Mouse (Mus musculus) heart, postnatal 25 days (tissue): Measurements from ENCODE around the gene Anxa6. TPM values are rescaled to one million over a fixed set of nuclear protein-coding genes. Genes with fewer than 3 reads are reported as not detected.
A peak's percentile ranks its signal among the peaks of the same experiment; 100 is the strongest.
"Not testable (repeated sequence)": the region's sequence is repeated elsewhere in the genome, so short reads cannot be mapped to it uniquely, and the experiment has no call there.

Experiments
- DNase-seq: peaks from one replicate; pipeline ENCODE4 v3.0.0; 2022; ENCODE audit warnings: low spot score
- intact Hi-C: fragments of 180-260 bp; cut with DNase I; formaldehyde crosslinking; loops from one replicate; pipeline ENCODE4 v1.15.1; 2025
- total RNA-seq, 2 experiments: library from RNA; stranded (reverse); gene quantifications; 2 replicates each; pipeline ENCODE4 v1.2.3; 2021

Gene Anxa6
- total RNA-seq, 2 experiments from 2014 or later, result 240 to 246 TPM

DNA sequence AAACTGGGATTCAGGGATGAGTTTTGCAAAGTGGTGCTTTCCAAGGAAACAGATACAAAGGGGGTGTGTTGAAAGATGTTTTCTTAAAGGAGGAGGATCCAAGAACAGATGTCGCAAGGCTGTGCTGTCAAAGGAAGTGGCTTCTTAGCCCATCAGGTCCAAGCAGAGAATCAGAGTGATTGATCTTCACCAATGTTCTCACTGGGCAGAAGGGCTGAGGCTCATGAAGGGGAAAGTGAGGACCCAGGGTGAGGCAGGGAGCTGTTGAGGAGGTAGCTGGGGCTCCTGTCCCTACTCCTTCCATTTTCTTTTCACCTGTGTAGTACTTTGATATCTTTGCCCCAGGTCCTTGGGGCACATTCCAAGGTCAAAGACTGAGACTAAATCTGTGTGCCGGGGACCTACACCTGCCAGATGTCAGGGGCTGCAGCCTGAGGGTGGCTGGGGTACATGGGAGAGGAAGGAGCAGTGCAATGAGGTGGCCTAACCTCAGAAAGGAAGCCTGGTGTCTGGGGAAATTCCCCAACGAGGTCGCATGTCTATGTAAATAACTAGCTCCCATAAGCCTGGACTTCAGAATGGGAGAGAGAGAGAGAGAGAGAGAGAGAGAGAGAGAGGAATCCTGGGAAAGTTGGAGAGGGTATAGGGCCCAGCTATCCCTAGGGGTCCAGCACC, 61.1 kb downstream of the Anxa6 start:
- DNase-seq, result no peak

DNA sequence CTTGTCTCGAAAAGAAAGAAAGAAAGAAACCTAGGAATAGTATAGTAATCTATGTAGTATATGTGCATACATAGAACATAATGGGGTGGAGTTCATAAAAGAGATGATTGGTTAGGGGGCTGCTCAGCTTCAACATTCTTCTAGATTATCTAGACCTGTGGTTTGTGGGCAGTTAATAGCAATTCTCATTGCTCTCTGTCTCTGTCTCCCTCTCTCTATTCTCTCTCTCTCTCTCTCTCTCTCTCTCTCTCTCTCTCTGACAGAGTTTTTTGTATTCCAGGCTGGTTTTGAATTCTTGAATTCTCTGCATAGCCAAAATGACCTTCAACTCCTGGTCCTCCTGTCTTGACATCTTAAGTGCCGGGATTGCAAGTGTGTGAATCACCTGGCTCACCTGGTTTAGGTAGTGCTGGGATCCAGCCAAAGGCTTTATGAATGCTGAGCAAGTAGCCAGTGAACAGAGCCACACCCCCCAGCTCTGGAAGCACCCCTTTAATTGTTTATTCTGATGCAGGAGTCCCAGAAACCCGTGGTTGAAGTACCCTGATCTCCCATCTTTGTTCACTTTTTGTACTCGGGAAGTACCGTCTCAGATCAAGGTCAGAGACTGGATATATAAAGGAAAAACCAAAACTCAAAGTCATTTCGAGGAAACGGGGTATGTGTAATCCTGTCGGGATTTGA, 61.7 kb downstream of the Anxa6 start:
- DNase-seq, result no peak
- intact Hi-C loops, result no loop called here

More for the DNA sequence above, 61.1 kb downstream of the Anxa6 start:
- intact Hi-C loops, result no loop called here

DNA sequence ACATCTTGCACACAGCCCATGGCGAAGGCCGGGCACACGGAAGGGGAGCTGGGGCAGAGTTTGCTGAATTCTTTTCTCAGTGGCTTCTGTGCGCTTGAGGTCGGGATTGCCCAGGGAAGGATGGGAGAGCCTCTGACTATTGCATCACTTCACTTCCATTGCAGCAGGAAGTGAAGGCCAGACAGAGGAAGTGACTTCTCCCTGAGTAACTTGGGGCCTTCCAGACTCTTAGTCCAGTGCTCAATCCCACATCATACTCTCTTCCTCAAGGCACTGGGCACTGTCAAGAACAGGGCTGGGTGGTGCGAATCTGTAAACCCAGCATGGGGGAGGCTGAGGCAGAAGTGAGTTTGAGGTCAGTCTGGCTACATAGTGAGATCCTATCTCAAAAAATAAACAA, 68.0 kb downstream of the Anxa6 start:
- intact Hi-C loops, result no loop called here
- no peak for DNase-seq

DNA sequence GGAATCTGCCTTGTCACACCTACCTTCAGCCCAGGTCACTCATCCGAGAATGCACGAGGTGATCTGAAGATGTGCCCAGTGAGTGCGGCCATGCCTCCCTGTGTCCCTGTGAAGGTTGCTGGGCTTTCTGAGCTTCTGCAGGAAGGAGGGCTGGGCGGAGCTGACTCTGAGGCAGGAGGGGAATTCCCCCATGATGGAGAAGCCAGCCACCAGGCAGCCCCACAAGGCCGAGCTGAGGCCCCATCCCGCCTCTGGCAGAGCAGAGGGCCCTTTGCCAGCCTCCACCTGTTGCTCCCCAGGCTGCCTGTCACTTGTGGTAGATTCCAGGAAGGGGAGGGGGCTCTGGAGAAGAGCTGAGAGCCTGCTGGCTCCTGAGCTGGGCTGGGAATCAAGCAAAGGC, 70.4 kb downstream of the Anxa6 start, which contains the start of gene Tnip1:
TSS of gene Tnip1 (minus strand) at position 108 of the 400 bp plus-strand sequence.
- intact Hi-C loops, result loop anchor here (2.0 kb wide), 1 partner anchor 16 kb away; no protein-coding TSS in a partner anchor
- no peak for DNase-seq

DNA sequence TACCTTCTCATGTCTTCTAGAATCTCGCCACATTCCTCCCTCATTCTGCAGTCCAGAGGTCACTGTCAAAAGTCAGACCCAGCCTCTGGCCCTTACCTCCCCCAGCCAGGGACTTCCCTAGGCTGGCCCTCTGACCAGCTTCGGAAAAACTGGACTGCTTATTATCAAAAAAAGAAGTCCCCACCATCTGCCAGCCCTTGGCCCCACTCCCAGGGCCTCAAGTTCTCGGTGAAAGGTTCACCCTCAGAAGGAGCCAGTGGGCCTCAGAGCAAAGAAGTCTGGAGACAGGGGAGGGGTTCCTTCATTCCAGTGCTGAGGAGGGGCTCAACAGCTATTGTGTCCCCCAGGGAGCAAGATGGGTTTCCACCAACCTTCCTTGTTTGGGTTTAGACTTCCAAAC, 71.3 kb downstream of the Anxa6 start:
- no peak for DNase-seq
- intact Hi-C loops, result loop anchor here (2.0 kb wide), 1 partner anchor 17 kb away; no protein-coding TSS in a partner anchor

DNA sequence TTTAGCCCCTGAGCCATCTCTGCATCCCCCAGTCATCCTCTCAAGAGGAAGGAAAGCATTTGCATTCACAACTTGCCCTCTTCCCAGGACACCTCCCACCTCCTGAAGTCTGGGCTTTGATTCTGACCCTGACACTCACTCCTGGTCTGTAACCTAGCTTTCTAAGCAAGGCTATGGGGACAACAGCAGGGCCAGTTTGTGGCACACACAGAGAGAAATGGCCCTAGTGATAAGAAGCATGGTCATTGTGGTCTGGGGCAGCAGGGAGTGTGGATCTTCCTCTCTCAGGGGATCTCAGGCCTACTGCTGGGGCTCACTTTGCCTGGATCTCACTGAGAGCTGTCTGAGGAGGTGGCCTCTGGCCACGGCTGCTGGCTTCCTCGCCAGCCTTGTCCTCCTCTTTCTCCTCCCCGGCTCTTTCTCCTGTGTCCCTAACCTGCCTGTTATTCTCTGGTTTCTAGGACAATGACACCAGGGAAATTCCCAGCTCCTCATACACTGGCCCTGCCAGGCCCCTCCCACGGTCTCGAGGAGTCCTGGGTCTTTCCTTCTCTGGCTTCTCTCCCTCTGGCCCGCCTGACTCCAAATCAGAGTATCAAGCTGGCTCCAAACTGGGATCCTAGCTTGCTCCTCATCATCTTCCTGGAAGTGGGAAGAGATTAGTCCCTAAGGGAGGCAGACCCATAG, 71.9 kb downstream of the Anxa6 start:
- intact Hi-C loops, result no loop called here

DNA sequence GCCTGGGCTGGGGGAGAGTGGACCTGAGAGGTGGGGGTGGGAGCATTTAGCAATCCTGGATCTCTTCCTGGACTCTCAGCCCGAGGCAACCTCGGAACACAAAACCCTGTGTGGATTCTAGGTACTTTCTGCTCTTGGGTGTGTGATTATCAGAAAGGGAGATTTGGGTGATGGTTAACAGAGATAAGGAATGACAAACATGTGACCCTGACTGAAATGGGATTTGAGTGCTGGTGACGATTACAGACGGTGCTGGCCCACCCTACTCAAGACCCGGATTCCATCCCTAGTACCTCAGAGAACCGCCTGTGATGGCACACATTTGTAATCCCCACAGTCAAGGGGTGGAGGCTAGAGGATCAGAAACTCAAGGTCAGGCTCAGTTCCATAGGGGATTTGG, 73.0 kb downstream of the Anxa6 start:
- intact Hi-C loops, result no loop called here
- DNase-seq, result no peak

More for the DNA sequence above, 71.9 kb downstream of the Anxa6 start:
- no peak for DNase-seq

DNA sequence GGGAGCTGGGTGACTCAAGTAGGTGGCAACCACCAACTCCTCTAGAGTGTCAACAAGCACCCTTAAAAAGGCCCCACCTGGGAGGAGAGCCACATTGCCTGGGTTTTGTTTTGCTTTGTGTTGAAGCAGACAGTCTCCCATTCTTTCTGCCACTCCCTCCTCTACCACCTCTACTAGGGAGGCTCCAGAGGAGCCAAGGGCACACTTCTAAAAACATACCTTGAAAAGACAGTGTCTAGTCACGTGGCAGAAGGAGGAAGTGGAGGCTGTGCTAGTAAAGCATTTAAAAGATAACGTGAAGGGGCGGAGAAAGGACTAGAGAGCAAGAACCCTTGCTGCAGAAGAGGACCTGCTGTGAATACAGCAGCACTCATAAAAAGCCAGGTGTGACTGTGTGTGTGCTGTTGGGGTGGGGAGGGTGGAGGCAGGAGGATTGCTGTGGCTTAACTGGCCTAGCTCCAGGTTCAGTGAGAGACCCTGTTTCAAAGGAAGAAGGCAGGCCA, 74.6 kb downstream of the Anxa6 start:
- intact Hi-C loops, result no loop called here
- no peak for DNase-seq

DNA sequence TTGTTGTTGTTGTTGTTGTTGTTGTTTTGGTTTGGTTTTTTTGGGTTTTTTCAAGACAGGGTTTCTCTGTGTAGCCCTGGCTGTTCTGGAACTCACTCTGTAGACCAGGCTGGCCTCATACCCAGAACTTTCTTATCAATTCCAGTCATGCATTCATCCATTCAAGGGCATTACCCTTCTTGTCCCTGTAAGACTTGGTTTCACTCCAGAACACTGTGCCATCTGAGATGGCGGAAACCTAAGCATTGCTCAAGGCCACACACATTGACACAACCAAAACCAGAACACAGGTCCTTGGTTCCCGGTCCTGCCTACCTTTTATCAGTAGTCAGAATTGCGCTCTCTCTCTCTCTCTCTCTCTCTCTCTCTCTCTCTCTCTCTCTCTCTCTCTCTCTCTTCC, 75.5 kb downstream of the Anxa6 start:
- intact Hi-C loops, DNase-seq: not testable (repeated sequence)

DNA sequence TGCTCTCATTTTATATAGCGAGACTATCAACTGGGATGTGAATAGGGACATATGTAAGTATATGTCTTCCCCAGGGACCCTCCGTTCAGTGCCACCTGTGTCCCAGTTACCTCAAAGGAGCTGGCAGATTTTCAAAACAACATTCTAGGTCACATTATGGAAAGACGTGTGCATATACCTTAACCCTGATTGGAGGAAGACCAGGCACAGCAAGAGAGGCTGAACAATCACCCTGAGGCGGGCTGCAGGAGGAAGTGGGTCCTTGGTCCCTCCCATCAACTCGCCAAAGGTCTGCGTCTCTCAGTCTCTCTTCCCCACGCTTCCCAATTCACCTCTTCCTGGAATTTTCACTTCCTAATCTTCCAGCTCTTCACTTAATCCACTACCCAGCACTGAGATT, 76.3 kb downstream of the Anxa6 start:
- intact Hi-C loops, result no loop called here
- no peak for DNase-seq

DNA sequence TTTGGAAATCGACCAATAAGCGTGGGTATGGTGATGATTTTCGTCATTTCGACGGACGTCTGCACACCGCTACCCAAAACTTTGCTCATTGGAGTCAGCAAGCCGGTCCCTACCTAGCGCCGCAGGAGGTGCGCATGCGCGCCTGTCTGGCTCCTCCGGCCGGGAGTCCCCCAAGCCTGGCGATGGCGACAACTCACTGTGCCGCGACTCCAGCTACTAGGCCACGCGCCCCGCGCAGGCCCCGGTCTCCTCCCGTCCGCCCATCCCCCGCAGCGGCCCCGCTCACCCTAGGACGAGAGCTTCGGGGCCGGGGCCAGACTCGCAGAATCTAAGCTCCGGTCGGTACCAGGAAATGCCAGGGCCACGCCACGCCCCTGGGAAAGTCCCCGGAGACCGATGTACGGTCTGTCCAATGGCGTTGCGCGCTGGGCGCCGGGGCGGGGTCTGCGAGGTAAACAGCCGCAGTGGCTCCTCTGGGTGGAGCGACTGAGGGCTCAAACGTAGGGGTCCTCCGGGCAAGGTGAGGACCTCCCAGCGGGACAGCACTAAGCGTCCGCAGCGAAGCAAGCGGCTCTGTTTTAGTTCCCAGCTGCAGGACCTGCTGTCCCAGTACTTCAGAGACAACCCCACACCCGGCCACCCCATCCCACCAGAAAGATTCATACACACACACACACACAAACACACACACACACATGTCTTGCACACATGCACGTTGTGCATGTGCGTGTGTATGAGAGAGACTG, 77.3 kb downstream of the Anxa6 start:
- peak; percentile 98 for DNase-seq
- intact Hi-C loops, result no loop called here

DNA sequence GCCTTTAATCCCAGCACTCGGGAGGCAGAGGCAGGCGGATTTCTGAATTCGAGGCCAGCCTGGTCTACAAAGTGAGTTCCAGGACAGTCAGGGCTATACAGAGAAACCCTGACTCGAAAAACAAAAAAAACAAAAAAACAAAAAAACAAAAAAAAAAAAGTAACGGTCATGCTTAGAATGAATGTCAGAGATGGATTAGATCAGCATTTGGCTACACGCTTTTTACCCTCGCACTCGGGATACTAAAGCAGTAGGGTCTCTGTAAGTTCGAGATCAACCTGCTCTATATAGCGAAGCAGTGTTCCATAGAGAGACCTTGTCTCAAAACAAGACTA, 77.9 kb downstream of the Anxa6 start:
- intact Hi-C loops, DNase-seq: not testable (repeated sequence)

DNA sequence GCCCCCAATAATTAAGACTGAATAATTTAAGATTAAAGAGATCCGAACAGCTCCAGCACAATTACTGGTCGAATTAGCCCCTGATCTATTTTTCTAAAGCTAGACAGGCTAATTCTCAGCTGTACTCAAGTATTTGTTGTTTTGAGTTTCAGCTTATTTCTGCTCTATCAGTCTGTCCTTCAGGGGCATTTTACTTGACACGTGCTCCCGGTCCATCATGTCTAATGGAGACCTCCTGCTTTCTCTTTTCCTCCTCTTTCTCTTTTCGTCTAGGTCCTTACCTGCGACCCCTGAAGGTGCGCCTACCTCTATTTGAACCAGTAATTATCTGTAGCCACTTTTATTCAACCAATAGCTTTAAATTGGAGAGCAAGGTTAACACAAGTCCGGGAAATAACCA, 78.5 kb downstream of the Anxa6 start:
- DNase-seq, result no peak
- intact Hi-C loops, result no loop called here

DNA sequence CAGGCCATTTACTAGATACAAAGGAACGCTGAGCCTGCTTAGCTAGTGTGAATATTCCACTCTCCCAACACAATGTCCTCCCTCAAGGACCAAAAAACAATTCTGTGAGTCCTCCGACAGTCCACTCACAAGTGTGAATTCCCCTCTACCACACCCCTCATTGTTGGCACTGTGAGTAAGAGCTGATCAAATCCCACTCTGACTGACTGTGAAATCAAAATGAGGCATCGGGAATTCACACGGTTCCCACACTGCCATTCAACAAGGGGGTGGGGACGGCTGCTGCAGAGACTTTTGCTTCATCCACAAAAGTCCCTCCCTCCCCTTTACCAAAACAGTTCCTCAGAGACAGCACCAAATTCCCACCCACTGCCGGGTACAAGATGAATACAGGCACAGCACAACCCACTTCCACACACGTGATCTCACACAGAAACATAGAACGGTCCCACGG, 79.2 kb downstream of the Anxa6 start:
- intact Hi-C loops, result no loop called here

DNA sequence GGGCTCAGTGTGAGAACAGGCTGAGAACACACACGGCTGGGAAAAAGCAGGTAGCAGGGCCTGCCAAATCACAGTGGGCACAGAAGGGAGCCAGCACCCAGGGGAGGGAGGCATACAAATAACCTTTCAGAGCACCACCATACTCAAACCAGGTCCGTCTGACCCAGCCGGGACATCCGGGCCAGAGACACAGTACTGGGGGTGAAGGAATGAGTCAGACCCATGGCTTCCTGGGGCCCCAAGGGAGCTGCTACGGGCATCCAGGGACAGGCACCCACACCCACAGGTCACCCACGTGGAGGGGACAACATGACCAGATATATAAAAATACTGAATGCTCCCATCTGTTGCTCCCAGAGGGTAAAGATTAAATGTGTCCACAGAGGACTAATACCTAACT, 80.6 kb downstream of the Anxa6 start:
- intact Hi-C loops, result no loop called here

More for the DNA sequence above, 79.2 kb downstream of the Anxa6 start:
- no peak for DNase-seq

DNA sequence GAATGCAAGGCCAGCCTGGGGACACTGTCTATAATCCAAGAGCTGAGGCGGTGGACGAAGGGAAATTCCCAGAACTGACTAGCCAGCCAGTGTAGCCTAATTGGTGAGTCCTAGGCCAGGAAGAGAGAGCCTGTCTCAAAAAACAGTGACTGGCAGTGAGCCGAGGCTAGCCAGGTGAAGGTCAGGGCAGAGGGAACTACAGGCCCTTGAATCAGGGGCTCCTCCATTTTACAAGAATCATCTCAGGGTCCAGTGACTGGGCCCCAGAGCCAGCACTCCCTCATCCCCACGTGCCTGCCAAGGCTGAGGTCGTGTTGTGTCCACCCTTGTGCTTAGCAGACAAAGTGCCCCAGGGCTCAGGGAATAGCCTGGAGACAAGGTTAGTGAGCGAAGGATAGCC, 82.6 kb downstream of the Anxa6 start:
- no peak for DNase-seq

More for the DNA sequence above, 80.6 kb downstream of the Anxa6 start:
- no peak for DNase-seq

DNA sequence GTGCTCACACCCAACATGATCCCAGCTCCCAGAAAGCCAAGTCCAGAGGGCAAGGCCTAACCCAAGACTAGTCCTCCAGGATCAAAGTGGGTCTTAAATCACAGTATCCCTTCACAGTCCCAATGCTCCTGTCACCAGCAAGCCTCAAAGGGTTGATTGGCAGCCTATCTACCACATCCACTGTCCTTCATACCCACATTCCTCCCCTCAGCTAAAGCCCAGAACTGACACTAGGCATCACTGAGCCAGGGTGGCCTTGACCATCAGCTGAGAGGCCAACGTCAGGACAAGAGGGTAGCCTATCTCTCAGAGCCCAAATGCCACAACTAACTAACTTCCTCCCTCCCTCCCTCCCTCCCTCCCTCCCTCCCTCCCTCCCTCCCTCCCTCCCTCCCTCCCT, 83.5 kb downstream of the Anxa6 start:
- DNase-seq, result no peak

More for the DNA sequence above, 82.6 kb downstream of the Anxa6 start:
- intact Hi-C loops, result loop anchor here (2.0 kb wide), 1 partner anchor 18 kb away; no protein-coding TSS in a partner anchor

DNA sequence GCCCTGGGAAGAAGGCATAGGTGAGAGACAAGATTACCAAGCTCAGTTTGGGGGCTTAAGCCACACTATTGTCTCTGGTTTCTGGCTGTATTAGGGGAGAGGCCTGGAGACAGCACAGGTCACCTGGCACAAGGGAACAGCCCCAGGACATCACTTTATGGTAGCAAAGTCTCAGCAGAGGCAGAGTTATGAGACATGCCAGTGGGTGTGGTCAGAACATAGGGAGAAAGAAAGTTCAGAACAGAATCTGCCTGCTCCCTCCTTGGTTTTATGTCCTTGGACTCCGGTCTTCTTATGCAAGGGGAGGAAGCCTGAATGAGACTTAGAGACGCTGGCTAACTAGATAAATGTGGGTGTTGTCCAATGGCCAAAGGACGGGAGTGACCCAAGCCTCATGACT, 88.5 kb downstream of the Anxa6 start:
- no peak for DNase-seq
- intact Hi-C loops, result no loop called here

More for the DNA sequence above, 83.5 kb downstream of the Anxa6 start:
- intact Hi-C loops, result loop anchor here (2.0 kb wide), 1 partner anchor 17 kb away; no protein-coding TSS in a partner anchor

DNA sequence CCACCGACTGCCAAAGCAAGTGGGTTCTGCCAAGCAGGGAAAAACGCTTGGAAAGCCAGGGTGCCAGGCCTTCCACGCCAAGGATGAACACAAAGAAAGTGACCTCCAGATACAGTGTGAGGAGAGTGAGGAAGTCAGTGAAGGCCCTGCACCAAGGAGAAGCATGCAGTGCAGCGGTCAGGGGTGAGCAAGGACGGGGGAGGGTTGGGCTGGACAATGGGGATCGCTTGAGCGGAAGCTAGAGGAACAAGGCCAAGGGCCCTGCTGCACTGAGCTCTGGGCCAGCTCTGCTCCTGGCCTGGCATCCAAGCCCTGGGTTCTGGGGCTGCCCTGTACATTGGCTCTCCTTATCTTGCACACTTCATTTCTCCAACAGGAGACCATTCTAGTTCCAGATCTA, 93.2 kb downstream of the Anxa6 start:
- intact Hi-C loops, result no loop called here
- DNase-seq, result no peak

DNA sequence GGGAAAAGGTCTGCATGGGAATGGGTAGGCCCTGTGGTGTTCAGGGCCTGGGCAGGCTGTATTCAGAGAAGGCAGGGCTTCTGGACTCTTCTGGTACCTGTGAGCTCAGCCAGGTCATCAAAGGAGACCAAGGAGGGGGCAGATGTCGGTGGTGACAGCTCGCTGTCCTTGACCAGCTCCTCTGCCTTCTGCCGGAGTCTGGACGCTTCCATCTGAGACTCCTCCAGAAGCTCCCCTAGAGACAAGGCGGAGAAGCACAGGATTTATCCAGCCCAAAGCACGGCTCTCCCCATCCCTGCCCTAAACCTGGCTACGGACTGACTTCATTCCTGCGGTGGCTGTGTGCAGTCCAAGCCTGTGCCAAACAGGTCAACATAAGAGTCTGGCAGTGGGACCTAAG, 93.7 kb downstream of the Anxa6 start:
- intact Hi-C loops, result no loop called here

More for the DNA sequence above, 93.7 kb downstream of the Anxa6 start:
- no peak for DNase-seq
